Mouse (Mus musculus): ENCODE measurements around the gene Wipf3.

DNA sequence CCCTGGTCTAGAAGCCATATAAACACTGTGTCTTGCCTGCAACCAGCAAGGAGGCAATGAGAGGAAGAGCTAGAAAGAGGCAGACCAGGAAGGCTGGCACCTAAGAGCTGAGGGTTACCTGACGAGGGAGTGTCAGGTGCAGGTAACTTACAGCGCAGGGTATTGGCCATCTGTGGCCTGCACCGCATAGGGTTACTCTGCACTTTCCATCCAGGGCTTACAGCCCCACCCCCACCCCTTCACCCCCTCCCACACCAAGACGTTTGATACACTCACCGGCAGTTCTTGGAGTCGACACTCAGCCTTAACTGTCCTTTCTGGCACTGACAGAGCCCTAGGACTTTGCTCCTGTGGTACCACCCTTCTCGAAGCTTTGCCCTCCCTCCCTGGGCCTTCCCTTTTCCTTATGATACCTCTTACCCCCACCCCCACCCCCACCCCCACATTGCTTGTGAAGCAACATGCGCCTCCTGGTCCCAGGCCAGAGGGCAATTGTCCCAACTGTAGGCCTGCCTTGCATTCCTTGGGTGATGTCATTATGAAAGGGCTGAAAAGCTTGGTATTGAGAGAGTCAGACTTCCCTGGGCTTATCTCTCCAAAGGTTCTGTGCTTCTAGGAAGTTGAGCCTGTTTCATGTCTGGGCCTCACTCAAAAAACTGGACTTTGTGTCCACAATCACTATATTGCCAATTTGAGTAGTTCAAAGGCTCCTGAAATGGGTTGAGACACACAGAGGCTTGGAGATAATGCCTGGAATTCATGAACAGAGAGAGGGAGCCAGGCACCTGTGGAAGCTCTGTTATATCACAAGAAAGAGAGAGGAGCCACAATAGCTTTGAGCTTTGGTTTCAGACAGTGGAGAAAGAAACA is 43.7 kb downstream of the Wipf3 start:
- TF ChIP-seq CTCF (IDR thresholded peaks at IDR 0.05; ENCODE audit: low read depth) (no peak), EP300 (IDR thresholded peaks at IDR 0.05; ENCODE audit: low read depth) (no peak)
